Mouse (Mus musculus) embryonic facial prominence, embryonic 11.5 days (tissue): ENCODE results near the gene Gm8237. TPM values are rescaled to one million over a fixed set of nuclear protein-coding genes. Genes with fewer than 3 reads are reported as not detected.
"Not testable (repeated sequence)": the region's sequence is repeated elsewhere in the genome, so short reads cannot be mapped to it uniquely, and the experiment has no call there.

Source experiments
- ATAC-seq: fragments of 200-750 bp; cut with Nextera tagmentation; replicated peaks from 2 replicates; pipeline ENCODE4 v1.8.0; 2017; ENCODE audit warnings: low read depth; ENCODE audit not compliant: insufficient number of reproducible peaks, low FRiP score, low TSS enrichment
- DNase-seq: peaks from one replicate; pipeline ENCODE4 v3.0.0-alpha.2; 2015; ENCODE audit warnings: low spot score
- H3K27ac ChIP-seq: fragments of 300-500 bp; sonication (generic); replicated peaks from 2 replicates; pipeline ENCODE4 v1.5.1; 2014; ENCODE audit warnings: mild to moderate bottlenecking, low read depth, low read length, control low read depth
- H3K27me3 ChIP-seq: fragments of 300-500 bp; sonication (generic); 2 replicates; pipeline ENCODE4 v1.6.1; 2014; ENCODE audit warnings: mild to moderate bottlenecking, low read length, moderate library complexity, mixed read lengths; ENCODE audit not compliant: control insufficient read depth, insufficient read depth
- H3K36me3 ChIP-seq: fragments of 300-500 bp; sonication (generic); replicated peaks from 2 replicates; pipeline ENCODE4 v1.6.1; 2014; ENCODE audit warnings: low read depth, mild to moderate bottlenecking, low read length, moderate library complexity, mixed read lengths; ENCODE audit not compliant: control insufficient read depth, insufficient read depth
- H3K4me1 ChIP-seq: fragments of 300-500 bp; sonication (generic); 2 replicates; pipeline ENCODE4 v1.6.1; 2014; ENCODE audit warnings: low read length, mixed read lengths; ENCODE audit not compliant: control insufficient read depth, insufficient read depth
- H3K4me2 ChIP-seq: fragments of 300-500 bp; sonication (generic); 2 replicates; pipeline ENCODE4 v1.6.1; 2014; ENCODE audit warnings: low read depth, mild to moderate bottlenecking, control low read depth, low read length, moderate library complexity
- H3K4me3 ChIP-seq: fragments of 300-500 bp; sonication (generic); 2 replicates; pipeline ENCODE4 v1.5.1; 2014; ENCODE audit warnings: low read depth, low read length, control low read depth
- H3K9ac ChIP-seq: fragments of 300-500 bp; sonication (generic); replicated peaks from 2 replicates; pipeline ENCODE4 v1.6.1; 2014; ENCODE audit warnings: mild to moderate bottlenecking, control low read depth, low read length
- H3K9me3 ChIP-seq: fragments of 300-500 bp; sonication (generic); replicated peaks from 2 replicates; pipeline ENCODE4 v1.6.1; 2016; ENCODE audit warnings: mild to moderate bottlenecking, low read length, inconsistent platforms, mixed read lengths; ENCODE audit not compliant: control insufficient read depth
- WGBS: fragments of 180-500 bp; shearing (Covaris S2); extraction: QIAGEN DNeasy Blood & Tissue Kit; methylation state at CpG from one replicate; pipeline ENCODE4 v1.1.7; 2014; 5-methylcytosine and 5-hydroxymethylcytosine counted together
- polyA plus RNA-seq: library from polyadenylated mRNA; unstranded; fragments of >200 nt; fragmentation: Nextera tagmentation; extraction: Ambion mirVana; gene quantifications from 2 replicates; pipeline ENCODE4 v1.2.1, GENCODE M21; 2014

Gm8237 gene
- polyA plus RNA-seq, 1 experiment from 2014 or later: 0.17 TPM

DNA sequence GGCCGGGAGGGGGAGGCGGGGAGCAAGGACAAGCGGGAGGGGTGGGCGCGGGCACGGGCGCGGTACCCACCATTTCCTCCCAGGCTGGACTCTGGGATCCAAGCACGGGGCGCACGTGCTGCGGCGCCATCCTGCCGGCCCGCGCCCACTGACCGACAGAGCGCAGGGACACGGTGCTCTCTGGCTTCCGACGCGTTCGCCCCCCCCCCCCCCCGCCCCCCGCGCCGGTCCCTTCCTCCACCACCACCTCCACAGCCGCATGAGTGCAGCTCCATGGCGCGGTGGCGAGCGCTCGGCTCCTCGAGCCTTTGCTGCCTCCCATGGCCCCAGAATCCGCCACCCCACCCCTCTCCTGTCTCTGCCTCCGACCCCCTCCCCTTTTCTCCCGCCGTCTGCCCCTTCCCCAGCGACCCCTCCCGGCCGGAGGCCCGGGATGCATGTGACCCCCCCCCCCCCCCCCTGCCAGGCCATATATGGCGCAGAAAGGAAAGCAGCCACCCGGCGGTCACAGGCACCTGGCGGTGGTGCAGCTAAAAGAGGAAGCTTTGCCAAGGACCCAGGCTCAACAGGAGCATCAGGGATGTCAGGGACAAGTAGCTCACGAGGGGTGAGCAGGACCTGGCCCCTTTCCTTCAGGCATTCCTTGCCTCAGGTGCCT lies 67.4 kb downstream of the Gm8237 start:
- WGBS: no CpG with 5 or more reads among the region's 47 CpGs
- H3K27ac ChIP-seq, H3K4me2 ChIP-seq, H3K27me3 ChIP-seq, H3K36me3 ChIP-seq, ATAC-seq, H3K9me3 ChIP-seq, H3K9ac ChIP-seq, DNase-seq, H3K4me3 ChIP-seq, H3K4me1 ChIP-seq: not testable (repeated sequence)

Other genes with a start within 250 kb of the Gm8237 start
- not detected in 2 replicates for gene Gm8265, start 247.4 kb downstream of the Gm8237 start, polyA plus RNA-seq
- not detected in 2 replicates for gene Gm9603, start 192.9 kb downstream of the Gm8237 start, polyA plus RNA-seq
- 0.17 and 0.46 TPM in 2 replicates for gene Gm3373, start 138.8 kb downstream of the Gm8237 start, polyA plus RNA-seq
- 1.7 and 1.9 TPM in 2 replicates for gene Gm3383, start 72.4 kb downstream of the Gm8237 start, polyA plus RNA-seq
- gene Gm3424, start 50.1 kb downstream of the Gm8237 start, polyA plus RNA-seq: not detected in 2 replicates
- 0.52 and 0.99 TPM in 2 replicates for gene Gm3248, start 81.4 kb upstream of the Gm8237 start, polyA plus RNA-seq
- gene Gm3453, start 98.8 kb upstream of the Gm8237 start, polyA plus RNA-seq: not detected in 2 replicates
- not detected in 2 replicates for gene Gm6337, start 177.9 kb upstream of the Gm8237 start, polyA plus RNA-seq
- gene Gm8206, start 213.6 kb upstream of the Gm8237 start, polyA plus RNA-seq: 1.3 and 2.2 TPM in 2 replicates
- 2.8 and 4.3 TPM in 2 replicates for gene Gm3468, start 228.3 kb upstream of the Gm8237 start, polyA plus RNA-seq
- not detected in 2 replicates for gene Gm3476, start 245.4 kb upstream of the Gm8237 start, polyA plus RNA-seq